Mouse (Mus musculus) embryonic fibroblast, embryonic 13.5 days (primary cell): ENCODE data around the gene Tpcn1.

Experiments used
- CTCF ChIP-seq: IDR thresholded peaks from 2 replicates; pipeline ENCODE4 v1.5.1; 2011; ENCODE audit warnings: mild to moderate bottlenecking, control low read depth, low read length, moderate library complexity, borderline replicate concordance; ENCODE audit not compliant: insufficient read depth
- POLR2A ChIP-seq: IDR thresholded peaks from 2 replicates; pipeline ENCODE4 v1.6.1; 2011; ENCODE audit warnings: low read depth, mild to moderate bottlenecking, control low read depth, low read length, moderate library complexity

DNA sequence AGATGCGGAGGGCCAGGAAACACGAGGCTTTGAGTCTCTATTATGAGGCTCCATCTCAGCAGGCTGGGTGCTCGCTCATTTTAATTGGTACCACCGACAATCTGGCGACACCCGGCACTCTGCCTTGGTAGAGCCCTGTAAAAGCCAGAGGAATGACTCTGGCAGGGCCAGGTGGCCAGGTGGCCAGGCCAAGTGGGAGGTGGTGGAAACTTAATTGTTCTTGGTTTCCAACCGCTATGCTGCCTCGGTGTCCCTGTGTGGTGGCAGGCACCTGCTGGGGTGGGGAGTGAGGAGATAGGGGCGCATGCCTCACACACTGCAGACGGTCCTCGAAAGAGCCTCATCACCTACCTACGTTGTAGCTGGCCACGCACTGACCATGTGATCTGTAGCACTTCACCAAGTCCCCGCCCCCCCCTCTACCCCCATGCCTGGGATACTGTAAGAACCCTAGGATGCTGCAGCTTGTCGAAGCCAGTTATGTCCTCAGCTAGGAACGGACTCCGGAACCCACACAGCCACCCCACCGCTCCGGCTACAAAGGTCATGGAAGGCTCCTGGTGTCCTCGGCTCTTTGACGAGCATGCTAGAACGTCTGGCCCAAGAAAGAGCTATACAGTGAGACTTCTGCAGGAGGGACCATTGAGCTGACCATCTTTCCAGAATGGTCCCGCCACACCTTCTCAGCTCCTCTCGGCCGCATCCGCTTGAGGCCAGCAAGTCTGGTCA, 8.4 kb downstream of the Tpcn1 start:
- TF ChIP-seq CTCF (no peak), POLR2A (no peak)
